Mouse (Mus musculus) ovary, adult 18-20 months (tissue): ENCODE measurements at regions not wholly inside any gene's neighbourhood (a gene's known extent, or its start where the extent isn't known, plus 50 kb on each side); places are given as distances from the start of the nearest gene placed in this dataset.

ENCODE experiments used
- DNase-seq: peaks from one replicate; pipeline ENCODE4 v3.0.0; 2022; ENCODE audit warnings: low spot score, mixed read lengths

DNA sequence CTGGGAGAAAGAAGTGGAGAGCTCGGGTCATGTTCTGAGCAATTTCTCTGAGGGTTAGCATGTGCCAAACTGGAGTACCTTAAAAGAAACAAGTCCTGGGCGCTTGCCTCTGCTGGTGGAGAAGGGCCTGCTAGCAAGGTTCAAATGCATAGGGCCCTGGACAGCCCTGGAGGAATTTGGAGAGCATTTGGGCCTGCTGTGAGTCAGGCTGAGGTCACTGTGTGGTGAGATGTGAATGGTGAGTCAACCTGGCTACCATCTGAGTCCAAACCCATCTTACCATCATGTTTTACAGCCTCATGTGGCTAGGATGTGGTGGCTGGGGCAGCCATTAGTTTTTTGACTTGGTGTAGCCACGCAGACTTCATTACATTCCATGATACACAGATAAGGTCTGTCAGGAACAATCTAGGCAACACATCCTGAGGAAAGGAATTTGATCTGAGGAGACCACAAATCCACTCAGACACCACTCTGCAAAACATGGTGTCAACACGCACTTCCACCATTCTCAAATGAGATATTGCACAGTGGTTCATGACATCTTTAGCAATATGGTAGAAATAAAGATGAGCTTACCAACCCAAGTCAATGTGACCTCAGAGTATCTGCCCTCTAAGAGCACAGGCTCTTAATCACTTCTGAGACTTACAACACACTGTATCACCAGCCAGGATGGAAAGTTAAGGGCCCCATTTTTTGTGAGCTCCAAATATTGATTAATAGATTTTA, 83.1 kb downstream of the Thbs2 start:
- no peak for DNase-seq

DNA sequence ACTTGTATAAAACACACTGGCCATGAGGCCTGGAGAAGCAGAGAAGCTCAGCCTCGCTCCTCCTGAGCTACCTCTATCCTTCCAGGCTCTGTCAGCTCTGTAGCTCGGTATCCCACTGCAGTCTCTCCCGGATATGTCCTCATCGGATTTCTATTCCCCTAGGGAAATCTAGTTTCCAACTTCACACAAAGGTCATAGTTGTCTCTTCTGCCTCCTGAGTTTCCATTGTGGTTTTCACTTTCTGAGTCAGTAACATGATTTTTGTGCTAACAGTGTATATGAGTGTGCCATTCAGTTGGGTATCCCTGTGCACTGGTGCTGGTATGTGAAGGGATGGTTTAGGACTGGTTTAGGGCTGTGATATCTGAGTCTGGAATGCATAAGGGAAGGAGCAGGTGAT, 85.2 kb downstream of the Thbs2 start:
- DNase-seq = no peak

DNA sequence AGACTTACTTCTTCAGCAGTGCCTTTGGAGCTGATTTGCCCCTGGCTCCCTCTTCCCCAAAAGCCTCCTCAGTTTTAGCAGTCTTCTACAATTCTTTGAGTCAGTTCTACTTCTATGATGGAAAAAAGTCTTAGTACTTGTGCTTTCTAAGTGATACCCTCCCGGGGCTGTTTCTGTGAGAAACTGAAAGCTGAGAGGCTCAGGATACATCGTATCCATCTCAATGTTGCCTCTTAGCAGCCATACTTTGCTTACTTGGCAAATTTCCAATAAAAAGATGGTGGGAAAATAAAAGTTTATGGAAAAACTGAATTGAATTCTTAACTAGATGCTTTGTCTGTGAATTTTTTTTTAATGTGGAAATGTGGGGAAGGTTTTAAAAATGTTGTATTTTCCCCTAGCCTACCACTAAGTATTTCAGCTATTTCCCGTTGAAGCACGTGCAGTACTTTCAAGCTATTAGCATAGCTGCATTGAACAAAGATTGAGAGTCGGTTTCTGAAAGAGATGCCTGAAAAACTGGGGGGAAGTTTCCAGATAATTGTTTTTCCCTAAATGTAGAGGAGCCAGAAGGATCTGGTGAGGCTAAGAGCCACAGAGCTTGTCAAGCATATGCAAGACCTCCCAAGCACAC, 87.6 kb downstream of the Thbs2 start:
- no peak for DNase-seq

DNA sequence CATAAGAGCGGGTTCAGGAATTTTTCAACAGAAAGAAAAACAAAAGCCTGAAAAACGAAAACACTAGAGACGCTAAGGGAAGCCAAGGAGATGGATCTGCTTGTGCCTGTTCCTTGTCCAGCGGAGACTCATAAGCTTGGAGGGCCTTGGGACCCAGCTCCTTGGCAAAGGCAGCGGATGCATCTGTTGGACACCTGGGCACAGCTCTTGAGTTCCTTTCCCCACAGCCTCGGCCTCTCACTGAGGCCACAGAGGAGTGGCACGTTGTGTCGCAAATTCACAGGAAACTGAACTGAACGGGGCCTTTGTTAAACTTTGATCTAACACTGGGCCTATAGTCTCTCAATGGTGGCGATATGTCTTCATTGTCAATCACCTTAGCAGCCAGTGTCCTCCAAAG, 94.4 kb downstream of the Thbs2 start:
- no peak for DNase-seq

DNA sequence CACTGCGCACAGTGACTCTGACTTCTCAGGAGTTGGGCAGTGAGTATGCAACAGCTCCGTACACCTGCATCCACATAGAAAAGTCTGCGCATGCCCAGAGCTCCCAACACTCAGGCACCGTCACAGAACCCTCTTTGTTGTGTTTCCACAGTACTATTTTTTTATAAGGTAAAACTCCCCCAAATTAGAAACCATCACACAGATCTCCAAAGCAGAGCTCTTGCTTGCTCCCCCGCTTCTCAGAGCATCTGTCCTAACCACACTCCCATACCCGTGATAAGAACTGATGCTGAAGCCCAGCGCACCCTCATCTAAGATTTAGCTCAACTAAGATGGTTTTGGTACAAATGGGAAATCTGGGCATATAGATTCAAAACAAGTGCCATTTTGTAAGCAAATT, 97.6 kb downstream of the Thbs2 start:
- no peak for DNase-seq

- DNase-seq = no peak
These were observed 98.5 kb downstream of the Thbs2 start for GRCm38 (mm10) chr17:14595525-14595924.

DNA sequence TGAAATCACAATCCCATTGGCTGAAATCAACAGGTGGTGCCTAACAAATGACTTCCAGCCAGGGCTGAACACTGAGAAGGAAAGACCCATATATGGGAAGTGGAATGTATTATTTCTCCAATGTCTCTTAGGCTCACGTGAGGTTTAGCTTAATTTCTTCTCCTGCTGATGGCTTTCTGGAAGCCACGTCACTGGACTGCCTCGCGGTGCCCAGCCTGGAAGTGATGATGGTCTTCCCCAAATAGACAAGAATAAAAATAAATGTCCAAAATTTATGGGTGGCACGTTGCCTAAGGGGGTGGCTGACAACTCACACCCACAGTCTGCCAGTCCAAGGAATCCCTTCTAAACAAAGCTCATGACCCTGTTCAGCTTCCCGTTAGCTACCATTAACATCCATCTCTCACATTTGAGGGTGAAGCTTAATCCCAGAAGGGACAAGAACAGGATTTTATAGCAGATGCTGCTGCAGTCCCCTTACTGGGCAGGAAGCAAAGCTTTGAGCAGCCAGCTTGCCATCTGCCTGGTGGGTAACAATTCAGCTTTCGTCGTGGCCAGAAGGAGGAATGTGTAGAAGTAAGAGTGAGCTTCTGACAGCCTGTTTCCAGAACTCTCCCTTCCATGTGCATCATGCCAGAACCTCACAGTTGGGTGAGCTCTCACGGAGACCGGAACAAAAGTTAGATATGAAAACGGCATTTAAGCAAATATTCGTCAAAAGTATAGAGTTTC, 105.8 kb downstream of the Thbs2 start:
- no peak for DNase-seq

- DNase-seq = no peak
These were observed 114.4 kb downstream of the Thbs2 start for GRCm38 (mm10) chr17:14579671-14580070.

GRCm38 (mm10) chr17:14578721-14579120, 115.3 kb downstream of the Thbs2 start:
- no peak for DNase-seq

DNA sequence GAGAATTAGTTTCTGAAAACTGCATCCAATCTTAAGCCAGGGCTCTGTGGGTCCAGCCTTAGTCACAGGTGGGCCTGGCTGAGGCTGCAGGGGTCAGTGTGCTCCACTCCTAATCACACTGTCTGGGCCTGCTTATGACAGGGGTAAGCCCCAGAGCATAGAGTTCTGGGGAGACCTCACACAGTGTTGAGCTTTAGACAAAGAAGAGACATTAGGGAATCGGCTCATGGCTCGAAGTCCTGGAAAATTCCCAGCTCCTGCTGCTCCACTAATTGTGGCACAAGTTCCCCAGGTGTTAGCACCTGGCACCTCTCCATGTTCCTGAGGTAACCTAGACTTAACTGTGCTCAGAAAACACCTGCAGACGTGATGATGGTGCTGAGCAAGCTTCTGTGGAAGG, 115.8 kb downstream of the Thbs2 start:
- DNase-seq = no peak

GRCm38 (mm10) chr17:14576159-14576558, 117.9 kb downstream of the Thbs2 start:
- DNase-seq = no peak

- DNase-seq = no peak
These were observed 122.9 kb downstream of the Thbs2 start for GRCm38 (mm10) chr17:14571143-14571542.

DNA sequence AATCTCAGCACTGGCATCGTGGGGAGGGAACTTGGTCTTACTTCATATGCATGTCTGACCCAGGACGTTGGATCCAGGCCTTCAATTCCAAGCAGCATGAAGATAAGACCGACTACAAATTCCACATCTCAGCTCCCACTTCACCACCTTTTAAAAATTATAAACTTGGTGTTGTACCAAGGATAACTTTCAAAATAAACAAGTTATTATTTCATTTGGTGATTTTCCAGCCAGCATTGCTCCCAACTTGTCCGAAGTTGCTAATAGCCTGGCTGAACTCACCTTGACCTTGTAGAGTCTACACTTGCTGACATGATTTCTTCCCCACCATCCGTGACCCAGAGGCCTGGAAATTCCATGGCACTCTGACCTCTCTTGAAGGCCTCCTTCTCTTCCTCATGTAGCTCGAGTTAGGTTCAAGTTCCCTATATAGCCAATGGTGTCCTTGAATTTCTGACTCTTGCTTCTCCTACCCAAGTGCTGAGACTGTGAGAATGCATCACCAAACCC, 123.7 kb downstream of the Thbs2 start:
- no peak for DNase-seq

DNA sequence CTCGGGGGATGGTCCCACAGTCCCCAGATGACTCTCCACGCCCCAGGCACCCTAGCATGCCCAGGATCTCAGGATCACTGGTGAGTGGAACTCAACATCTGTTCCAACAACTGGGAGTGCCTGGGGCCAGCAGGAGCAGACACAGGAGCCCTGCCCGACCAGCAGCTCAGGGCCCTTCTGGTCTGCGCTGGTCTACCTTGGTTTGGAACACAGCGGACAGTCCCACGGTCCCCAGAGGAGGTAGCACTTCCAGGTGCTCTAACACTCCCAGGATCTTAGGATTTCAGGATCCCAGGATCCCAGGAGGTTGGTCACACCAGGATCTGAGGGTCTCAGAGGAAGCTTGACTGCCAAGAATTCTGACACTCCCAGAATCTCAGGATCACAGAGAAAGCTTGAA, 131.8 kb downstream of the Thbs2 start:
- no peak for DNase-seq

DNA sequence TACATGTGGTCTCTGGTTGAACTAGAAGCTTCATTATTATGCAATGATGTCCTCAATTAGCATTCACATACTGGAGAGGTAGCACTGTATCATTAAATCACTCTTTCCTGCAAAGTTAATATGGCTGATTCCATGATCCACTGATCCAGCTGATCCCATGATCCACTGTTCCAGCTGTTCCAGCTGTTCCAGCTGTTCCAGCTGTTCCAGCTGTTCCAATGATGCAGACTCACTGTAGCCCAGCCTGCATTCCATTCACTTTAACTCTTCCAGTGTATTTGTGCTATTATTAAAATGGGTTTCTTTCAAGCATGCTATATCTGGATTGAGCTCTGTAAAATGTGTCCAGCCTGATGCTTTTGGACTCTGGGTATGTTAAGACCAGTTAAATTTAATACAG, 136.8 kb downstream of the Thbs2 start:
- no peak for DNase-seq

DNA sequence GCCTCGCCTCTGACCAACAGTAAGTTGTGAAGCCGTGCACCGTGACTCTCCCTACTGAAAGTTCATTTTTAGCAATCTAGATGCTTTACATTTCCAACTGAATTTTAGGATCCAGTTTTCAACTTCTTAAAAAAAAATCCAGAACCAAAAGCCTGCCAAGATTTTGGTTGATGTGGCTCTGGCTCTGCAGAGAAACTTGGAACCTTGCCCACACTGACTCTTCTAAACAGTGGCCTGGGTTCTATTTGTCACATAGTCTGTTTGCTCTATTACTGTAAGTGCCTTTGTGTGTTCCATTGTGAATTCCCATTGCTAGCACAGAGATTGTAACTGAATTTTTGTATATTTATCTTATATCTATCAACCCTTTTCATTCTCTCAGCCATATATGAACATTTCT, 140.8 kb downstream of the Thbs2 start:
- no peak for DNase-seq

GRCm38 (mm10) chr17:14552081-14552480, 142.0 kb downstream of the Thbs2 start:
- DNase-seq = no peak

DNA sequence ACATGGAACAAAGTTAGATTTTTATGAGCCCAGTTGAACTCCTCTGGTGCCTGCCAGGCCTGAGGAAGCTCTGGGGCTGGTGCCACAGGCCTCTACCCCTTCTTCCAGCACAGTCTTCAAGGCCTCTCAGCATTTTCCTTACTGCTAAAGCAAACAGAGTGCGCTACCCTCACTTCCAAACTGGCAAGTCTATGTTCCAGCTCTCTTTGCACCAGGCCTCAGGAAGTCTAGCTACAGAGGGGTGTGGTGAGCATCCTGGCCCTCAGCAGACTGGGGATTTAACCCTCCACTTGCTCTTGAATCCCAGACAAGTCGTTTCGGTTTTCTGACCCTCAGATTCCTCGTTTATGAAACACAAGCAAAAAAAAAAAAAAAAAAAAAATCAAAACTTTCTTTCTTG, 142.4 kb downstream of the Thbs2 start:
- no peak for DNase-seq

DNA sequence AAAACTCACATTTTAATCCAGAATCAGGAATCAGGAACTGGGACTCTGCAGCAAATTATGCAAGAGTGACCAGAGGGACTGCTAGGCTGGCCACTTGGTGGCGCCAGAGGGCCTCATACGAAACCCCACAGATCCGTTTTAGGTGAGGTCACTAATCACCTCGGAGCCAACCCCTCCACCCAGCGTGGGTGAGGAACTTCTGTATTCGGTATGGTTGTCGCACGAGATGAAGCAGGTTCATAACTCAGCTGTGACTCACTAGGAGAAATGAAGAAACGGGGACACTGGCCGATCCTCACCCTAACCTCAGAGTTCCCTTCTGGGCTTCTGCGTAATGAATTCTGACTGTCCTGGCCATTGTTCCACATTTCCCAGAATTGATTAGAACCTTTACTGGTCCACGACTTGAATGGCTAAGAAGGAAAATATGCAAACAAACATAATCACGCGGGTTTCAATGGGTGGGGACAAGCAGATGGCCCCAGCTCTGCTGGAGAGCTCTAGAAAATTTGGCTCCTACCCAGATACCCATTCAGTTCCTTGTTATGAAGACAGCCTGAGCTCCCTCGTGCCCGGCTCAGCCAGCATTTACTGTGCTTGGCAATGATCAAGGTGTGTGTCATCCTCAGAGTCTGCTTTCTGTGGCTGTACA, 148.1 kb downstream of the Thbs2 start:
- peak; percentile 42 for DNase-seq

GRCm38 (mm10) chr17:14544343-14545002, 149.6 kb downstream of the Thbs2 start:
- DNase-seq = no peak

GRCm38 (mm10) chr17:14541035-14541434, 153.0 kb downstream of the Thbs2 start:
- DNase-seq = no peak
